Mouse (Mus musculus) lung, adult 2 months (tissue): ENCODE data around the gene Lamb1.

Source experiments
- CTCF ChIP-seq: fragments of 200-500 bp; IDR thresholded peaks from 2 replicates; pipeline ENCODE4 v1.5.1; 2011; ENCODE audit warnings: mild to moderate bottlenecking, low read length, control low read depth; ENCODE audit not compliant: insufficient read depth
- POLR2A ChIP-seq: fragments of 200-500 bp; IDR thresholded peaks from 2 replicates; pipeline ENCODE4 v1.6.1; 2011; ENCODE audit warnings: low read depth, mild to moderate bottlenecking, control low read depth, low read length, borderline replicate concordance; ENCODE audit errors: extremely low read depth

GRCm38 (mm10) chr12:31282241-31282640 is 17.2 kb downstream of the Lamb1 start:
- TF ChIP-seq POLR2A (no peak), CTCF (no peak)
